Mouse (Mus musculus): ENCODE results near the gene Hivep3.

The Hivep3 gene

DNA sequence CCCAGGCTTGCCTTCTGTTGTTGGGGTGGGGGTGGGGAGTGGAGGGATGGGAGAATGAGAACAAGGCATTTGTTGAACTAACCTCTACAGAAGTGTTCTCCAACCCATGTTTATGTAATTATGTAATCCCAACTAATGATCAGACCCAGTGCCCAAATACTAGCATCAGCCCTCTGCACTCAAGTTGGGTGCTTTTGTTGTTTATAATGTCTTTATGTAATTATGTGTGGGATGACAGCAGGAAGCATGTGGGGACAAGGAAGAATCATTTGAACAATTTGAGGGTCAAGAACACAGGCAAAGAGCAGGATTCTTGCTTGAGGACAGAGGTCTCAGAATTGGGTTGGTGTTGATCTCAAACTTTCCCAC, 82.2 kb downstream of the Hivep3 start:
- DNase-seq (ENCODE audit: extremely low spot score), result no peak

DNA sequence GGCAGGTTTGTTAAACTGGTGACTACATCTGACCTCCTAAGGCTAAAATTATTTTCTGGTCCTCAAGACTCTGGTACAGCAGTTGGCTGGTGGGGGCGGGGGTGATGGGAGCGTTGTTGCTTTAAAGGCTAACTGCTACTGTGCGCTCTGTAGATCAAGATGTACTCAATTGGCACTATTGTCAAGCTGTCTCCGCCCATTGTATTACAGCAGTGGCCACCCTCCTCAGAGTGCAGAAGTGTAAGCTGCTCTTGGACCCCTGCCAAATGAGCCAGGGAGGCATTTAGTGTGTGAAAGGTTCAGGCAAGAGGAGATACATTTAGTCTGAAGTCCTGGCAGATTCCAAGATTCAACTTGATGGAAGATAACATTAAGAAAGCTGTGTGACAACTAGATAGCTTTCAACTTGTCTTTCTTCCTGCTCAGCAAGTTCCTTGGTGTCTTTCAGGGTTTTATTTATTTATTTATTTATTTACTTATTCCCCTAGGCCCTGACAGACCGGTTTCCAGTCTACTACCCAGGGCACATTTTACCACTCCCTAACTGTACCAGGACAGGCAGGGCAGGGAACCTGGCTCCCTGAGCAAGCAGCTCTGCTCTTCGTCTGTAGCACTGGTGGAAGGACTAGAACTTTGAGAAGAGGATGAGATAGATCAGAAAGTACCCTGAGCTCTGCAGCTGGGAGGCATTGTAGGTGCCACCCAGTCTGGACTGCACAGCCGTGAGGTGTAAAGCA, 83.2 kb downstream of the Hivep3 start:
- no peak for DNase-seq (ENCODE audit: extremely low spot score)

DNA sequence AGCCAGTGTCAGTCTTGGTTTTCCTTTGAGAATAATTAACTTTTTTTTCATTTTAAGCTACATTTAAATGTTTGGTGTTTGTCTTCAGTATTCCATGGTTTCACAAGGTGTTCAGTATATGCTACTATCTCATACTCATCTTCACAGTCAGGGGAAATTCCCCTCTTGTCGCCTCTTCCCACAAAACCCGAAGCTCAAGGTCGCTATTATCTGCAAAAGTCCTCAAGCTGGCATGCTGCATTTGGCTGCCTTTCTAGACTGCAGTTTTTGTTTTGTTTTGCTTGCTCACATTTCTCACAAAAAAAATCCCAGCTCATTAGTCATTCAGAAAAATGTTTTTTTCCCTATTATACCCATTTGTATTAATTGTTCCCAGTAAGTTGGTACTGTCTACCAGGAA, 92.4 kb downstream of the Hivep3 start:
- no peak for DNase-seq (ENCODE audit: extremely low spot score)

DNA sequence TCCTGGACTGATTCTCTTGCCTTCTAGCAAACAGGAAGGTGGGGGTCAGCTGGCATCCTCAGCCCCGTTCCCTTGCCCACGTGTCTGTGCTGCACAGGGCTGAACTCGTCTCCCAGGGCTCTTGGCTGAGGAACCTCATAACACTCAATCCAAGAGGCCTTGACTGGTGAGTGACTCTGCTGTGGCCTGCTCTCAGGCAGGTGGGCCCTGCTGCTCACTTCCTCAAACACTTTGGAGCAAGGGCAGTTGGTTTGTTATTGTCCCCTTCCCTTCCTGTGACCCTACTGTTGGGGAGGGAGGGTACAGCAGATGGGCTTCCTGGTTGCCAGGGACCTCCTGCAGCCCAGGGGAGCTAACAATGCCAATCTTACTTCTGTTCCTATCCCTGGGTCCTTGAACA, 94.8 kb downstream of the Hivep3 start:
- no peak for DNase-seq (ENCODE audit: extremely low spot score)

DNA sequence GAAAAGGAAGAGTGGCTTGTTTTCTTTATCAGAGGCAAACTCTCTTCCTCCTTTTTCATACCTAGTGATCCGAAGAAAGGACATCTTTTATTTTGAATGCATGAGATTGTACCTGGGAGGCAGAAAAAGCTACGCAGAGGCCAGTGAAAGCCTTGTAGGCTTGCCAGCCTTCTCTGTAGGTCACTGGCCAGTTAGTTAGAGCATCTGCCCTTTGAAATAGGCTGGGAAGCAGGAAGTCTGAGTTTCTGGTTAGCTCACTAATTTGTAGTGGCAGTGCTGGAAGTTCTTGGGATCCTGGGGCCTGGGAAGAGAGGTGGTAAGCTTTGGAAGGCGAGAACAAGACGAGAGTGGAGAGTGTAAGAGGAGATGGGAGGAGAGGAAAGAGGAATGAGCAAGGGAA, 95.4 kb downstream of the Hivep3 start:
- no peak for DNase-seq (ENCODE audit: extremely low spot score)

DNA sequence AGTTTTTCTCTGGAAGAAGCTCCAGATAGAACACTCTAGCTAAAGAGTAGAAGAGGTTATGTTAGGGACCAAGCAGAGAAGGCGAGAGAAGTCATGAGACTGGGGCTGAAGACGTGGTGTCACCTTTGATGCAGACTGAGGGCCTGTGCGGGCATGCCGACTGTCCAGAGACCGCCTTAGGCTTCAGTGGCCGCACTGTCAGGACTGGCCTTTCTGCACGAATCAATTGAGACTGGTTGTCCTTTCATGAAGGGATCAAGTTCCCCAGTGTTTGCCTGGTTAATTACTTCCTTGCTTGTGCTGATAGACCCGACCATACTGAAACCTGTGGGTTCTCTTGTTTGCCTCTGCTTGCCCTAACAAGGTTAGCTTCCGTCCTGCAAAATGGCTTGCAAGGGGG, 99.7 kb downstream of the Hivep3 start:
- no peak for DNase-seq (ENCODE audit: extremely low spot score)

DNA sequence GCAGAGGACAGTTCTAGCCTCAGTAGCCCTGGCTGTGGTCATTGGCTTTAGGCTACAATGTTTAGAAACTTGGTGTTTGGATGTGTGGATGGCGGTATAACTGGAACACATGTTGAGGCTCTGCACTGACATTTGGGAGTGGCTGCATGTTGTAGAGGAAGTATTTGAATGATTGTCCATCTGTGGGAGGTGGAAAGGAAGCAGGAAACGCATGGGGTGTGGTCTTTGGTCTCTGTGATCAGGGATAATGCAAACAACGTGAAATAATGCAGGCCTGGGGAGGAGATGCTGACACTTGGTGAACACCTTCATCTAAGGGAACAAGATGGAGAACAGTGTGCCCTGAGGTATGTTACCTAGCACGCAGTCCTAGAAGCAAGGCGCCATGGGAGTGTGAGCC, 100.3 kb downstream of the Hivep3 start:
- no peak for DNase-seq (ENCODE audit: extremely low spot score)

DNA sequence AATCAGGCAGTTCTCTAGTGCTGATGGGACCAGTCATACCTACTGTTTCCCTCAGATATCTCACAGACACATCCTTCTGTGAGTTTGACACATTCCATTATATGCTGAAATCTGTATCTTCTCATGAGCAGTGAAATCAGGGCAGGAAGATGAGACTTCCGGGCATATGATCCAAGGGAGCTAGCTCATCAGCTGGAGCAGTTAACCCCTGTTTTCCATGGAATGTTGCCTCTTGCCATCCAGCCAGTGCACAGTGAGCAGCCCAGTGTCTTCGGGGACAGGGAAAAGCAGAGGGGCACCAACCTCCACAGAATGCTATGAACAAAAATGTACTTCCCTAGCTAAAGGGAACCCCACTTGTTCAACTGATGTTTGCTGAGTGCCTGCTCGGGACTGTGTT, 102.6 kb downstream of the Hivep3 start:
- no peak for DNase-seq (ENCODE audit: extremely low spot score)

DNA sequence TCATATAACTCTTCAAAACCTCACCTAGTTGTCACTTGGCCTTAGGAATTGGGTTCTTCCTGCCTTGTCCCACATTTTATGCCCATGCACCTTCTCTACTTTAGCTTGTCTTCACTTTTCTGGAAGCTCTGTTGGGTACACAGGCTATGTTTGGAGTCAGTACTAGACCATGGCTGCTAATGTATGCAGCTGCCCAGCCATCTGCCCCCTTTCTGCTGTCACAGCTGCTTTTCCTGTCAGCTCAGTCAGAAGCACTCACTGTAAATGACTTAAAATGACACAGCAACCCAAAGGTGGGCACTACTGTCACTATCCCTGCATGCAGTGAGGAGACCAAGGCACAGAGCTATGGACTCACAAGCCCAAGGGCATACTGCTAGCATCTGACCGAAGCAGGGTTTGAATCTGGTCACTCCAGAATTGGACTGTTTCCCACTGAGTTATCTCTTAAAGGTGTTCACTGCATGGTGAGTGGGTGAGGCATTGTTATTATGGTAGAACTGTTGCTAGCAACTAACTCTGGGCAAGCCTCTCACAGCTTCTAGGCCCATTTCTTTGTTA, 104.0 kb downstream of the Hivep3 start:
- DNase-seq (ENCODE audit: extremely low spot score), result no peak

DNA sequence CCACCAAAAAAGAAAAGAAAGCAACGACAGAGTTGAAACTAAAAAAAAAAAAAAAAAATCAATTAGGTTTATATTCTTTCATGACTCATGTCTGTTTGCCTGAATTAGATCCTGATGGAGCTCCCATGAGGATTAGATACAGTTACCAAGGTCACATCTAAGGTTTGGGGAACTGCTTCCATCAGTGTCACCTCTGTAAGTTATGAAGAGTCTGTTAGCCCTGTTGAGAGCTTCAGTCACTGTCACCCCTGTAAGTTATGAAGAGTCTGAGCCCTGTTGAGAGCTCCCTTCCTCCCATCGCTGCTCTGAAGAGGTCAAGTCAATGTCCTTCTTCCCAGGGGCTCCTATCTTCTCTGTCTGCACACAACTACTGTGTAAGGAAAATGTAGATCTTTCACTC, 104.7 kb downstream of the Hivep3 start:
- no peak for DNase-seq (ENCODE audit: extremely low spot score)

DNA sequence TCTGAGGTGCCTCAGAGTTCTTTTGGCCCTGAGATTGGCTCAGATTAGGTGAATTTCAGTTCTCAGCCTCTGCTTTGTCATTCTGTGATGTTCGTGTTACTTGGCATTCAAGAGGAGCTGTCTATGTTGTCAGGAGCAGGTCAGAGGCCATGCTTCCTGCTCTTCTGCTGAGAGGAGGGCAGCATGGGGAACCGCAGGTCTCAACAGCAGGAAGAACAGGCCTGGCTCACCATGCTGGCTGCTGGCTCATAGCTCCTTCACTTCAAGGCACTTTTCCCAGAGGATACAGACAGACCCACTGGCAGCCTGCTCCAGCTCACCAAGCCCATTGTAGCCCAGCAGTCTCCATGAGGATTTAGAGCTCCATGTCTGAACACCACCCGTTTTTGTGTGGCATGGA, 109.7 kb downstream of the Hivep3 start:
- no peak for DNase-seq (ENCODE audit: extremely low spot score)

DNA sequence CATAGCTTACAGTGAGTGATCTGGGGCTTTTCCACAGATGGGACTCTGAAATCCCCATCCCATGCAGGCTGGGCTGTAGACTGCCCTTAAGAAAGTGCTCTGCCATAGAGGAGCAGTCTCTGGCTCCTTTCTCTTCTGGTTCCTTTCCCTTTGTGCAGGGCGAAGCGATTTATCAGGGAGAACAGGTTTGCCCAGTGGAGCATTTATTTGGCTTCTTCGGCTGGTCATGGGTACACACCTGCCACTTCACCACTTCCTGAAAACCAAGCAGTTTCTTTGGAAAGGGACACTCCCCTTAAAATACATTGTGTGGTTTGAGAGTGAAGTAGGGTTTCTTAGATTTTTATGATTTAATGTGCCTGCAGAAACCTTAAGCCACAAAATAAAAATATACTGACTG, 110.7 kb downstream of the Hivep3 start:
- no peak for DNase-seq (ENCODE audit: extremely low spot score)

DNA sequence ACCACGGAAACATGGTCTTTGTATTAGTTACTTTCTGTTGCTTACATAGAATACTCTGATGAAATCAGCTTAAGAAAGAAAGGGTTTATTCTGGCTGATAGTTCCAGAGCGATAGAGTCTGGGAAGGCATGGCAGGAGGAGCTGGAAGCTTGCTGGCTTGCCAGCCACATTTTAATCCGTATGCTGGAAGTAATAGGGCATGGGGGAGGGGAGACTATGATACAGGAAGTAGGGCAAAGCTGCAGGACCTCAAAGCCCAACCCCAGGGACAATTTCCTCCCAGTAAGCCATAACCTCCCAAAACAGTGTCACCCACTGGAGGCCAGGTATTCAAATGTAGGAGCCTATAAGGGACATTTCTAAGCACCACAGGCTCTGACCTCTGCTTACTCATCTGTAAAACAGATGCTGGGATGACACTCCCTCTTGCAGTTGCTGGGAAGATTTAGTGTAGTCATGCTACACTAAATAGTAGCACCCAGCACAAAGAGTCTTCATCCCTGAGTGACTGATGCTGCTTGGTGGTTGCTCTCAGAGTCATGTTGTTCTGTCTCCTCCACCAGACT, 112.1 kb downstream of the Hivep3 start:
- no peak for DNase-seq (ENCODE audit: extremely low spot score)

DNA sequence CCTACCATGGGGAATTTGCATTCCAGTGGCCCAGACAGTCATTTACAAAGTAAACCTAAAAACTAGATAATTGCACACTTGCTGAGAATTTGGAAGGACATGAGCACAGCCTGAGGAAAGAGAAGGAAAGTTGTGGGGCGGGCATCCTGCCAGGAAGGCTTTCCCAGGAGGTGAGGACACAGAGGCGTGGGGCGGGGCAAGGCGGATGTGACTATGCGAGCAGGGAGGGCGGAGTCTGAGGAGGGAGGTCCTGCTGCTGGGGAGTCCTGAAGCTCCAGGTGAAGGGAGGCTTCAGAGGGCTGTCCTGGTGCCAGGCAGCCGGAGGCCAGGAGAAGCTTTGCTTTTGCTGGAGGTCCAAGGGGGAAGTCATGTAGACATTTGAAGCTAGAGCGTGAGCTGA, 118.9 kb downstream of the Hivep3 start:
- DNase-seq (ENCODE audit: extremely low spot score), result no peak

DNA sequence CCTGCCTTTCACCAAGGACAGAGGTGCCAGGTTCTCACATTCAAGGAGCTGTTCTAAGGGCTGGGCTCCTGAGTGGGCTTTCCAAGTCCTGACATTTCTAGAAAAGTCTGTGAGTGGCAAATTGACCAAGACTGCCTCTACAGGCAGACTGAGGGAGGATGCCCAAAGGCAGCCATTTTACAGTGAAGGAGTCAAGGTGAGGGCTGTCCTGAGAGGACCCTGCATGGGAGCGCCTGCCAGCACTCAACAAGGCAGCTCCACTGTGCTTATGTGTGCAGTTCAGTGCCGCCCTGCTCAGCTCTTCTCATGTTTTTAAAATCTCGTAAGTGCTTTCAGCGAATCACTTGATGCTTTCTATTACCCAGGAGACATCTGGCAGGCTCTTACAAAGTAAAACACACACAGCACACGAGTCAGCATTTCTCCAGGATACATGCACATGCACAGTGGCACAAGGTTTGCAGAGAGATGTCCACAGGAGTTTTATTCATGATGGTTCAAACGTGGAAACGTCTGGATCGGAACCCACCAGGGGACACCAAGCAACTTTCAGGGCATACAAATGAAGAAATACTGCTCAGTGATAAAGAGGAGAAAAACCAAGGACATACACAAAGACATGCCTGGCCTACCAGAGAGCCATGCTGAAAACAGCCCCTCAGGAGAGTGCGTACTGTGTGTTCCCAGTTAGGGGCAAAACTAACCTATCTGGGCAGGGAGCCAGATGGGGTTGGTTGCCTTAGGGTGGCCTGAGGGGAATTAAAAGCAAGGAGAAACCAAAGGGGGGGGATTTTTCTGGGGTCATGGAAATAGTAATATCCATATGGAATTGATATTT, 120.9 kb downstream of the Hivep3 start:
- DNase-seq (ENCODE audit: extremely low spot score), result no peak

DNA sequence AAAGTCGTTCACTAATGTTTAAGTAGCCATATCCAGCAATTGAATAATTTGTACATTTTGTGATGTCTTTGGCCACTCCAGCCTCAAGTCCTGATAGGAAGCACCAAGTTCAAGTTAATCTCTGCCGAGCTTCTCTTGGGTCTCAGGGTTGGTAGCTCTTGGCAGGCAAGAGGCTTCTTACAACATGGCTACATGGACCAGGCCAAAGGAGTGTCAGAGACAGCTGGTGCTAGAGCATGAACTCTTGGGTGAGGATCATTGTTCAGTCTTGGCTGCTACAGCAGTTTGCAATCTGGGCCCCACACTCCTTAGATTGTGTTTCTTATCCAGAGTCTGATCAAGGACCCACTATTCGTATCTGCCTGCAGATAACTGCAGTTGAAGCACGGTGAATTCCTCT, 125.9 kb downstream of the Hivep3 start:
- no peak for DNase-seq (ENCODE audit: extremely low spot score)

DNA sequence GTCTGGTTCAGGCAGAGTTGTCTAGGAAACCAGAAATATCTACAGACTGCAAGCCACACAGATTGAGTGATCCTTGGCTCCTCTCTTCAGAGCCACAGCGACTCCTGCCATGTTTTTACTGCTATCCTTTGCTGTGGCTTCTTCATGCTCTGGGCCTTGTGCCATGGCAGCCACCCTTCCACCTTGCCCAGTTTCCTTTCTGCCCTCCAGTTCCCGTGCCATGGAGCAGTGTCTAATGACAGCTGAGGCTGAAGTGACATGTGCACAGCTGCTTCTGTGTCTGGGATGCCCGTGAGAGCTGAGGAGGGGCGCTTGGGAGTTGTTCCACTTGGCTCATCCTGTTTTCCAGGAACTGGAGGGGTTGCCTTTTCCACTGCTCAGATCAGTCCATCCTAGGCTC, 127.4 kb downstream of the Hivep3 start:
- DNase-seq (ENCODE audit: extremely low spot score), result no peak

DNA sequence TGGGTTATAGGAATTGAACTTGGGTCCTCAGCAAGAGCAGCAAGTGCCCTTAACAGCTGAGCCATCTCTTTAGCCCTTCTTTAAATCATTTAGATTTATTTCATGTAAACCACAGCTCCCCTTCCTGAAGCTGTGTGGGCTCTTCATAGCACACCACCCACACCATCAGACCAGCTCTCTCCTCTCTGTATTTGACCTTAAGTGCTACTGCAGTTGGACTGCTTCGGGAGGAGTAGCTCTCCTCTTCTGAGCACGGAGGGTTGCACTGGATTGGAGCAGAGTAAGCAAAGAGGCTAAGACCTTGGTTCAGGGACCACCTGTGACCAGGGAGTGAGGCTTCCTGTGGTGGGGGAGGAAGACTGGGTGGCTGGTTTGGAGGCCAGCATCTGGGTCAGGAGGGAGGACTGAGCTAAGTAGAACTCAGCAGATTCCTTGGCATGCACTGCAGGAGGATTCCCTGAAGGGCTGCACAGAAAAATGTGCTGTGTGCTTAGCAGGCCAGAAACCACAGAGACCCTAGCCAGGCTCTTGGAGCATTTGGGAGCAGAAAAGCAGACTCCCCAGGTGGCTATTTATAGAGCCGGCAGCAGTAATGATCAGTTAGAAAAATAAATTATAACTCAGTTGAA, 132.4 kb downstream of the Hivep3 start:
- DNase-seq (ENCODE audit: extremely low spot score), result no peak

DNA sequence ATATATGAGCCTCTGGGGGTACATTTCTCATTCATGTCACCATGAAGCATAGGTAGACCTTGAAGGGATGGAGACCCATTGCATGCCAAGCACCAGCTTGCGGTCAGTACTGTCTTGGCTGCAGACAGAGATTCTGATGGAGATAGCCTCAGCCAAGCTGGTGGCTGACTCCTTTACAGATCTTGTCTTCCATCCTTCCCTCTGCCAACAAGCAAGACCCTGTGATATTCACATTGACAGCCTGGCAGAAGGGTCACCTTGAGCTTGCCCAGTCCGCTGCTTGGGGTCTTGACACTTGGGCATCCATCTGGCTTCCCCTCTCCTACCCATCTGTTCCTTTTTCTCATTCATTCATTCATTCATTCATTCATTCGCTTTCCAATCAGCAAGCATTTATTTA, 133.5 kb downstream of the Hivep3 start:
- no peak for DNase-seq (ENCODE audit: extremely low spot score)

DNA sequence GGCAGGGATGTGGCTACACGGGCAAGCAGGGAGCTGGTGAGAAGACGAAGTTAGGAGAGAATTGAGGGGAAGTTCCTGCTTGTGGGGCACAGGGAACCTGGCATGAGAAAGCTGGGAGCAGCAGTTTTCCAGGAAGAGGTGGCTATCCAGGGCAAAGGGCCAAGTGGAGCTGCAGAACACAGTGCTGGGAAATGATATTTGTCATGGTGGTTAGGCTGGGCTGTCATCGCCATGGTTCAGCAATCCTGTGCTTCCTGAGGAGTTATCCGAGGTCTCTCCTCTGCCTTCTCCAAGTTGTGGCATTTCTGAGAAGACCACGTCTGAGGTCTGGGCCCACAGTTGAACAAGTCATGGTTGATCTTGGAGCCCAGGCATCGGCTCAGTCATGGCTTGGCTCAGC, 136.8 kb downstream of the Hivep3 start:
- DNase-seq (ENCODE audit: extremely low spot score), result no peak

DNA sequence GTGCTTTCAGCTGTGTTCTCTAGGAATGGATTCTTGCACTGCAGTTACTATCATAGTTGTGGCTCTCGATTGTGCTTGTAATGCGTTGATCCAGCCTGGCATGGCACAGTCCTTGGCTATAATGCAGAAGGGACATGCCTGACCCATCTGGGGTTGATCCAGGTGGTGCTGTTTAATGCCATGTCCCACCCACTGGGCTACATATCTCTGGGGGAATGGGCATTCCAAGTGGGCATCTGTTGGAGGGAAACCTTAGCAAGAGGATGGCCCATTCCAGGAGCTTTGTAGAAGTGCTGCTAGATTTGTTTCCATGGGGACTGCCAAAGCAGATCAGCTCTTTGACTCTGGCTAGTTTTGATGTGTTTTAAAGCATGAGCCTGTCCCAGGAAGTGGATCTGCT, 137.9 kb downstream of the Hivep3 start:
- DNase-seq (ENCODE audit: extremely low spot score), result no peak

DNA sequence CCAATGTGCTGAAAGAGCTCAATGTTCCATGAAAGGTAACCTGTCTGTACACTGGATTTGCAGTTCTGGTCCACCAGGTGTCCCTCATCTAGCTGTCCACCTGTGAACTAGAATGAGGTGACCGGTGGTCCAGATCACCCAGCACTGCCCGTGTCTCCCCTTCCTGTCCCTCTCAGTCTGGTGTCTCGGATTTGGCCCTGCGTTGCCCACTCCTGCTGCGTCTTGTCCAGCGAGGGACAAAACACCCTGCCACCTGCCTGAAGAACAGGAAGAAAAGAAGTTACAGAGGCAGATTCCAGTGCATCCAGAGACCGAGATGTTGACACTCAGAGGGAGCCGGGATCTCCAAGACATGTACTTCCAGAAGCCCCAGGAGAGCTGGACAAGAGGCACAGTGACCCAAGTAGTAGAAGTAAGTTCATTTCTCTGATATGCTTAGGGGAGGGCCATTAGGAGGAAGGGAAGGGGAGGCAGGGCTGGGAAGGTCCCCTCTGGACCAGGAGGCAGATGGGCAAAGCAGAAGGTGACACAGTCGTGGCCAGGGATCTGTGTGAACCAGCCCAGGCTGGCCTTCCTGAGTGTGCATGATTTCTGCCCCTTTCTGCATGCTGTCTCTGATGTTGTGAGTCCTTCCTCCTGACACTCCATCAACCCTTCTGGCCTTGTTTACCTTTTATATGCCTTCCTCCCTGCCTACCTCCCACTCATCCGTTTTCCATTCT, 138.4 kb downstream of the Hivep3 start:
- no peak for DNase-seq (ENCODE audit: extremely low spot score)
